In the genomic region with DNA sequence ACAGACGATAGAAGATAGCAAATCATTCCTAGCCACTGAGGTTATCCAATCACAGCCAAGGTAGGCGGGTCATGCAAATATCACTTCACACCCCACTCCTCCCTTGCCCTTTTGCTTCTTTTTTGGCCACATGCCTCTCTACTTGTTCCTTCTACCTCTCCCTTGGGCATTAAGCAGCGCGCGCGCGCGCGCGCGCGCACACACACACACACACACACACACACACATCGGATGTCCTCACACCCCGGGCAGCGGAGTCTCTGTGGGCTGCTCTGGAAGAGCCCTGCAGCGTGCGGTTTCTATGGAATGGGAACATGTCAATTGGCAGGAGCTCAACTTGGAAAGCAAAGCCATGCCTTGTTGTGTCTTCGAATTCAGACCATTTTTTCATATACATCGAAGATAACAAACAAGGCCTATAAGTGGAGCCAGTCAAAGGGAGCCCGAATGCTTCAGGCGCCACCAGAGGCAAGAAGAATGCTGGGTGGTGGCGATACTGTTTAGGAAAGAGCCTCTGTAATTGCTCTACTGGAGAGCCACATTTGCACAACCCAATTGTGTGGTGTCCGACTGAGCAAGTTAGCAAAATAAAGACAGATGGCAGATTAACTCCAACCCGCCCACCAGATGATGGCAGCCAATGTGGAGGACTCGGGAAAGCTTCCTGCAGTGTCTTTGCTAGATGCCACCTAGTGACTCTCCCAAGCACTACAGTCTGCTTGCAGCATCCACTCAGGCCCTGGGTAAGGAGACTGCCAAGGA, we compare ENCODE assay signal across 8 mouse cellular contexts.
DNase-seq lines count a peak whose midpoint lies in the region; ATAC-seq lines count a peak whose summit lies in the region.

No protein-coding gene starts in this region.

- H3K27ac ChIP-seq in kidney, embryonic 14.5 days (ENCODE audit: low read depth, low read length) = no peak overlapping the region

- H3K4me1 ChIP-seq in kidney, embryonic 14.5 days (ENCODE audit: control insufficient read depth, insufficient read depth, low read length) = no peaks in the 10 kb centered on the region

- WGBS in kidney, embryonic 14.5 days = 70% methylated on average over 25 of the region's 25 CpGs

- H3K36me3 ChIP-seq in kidney, embryonic 14.5 days (ENCODE audit: control insufficient read depth, insufficient read depth, low read length) = no peaks in the 10 kb centered on the region

- H3K27me3 ChIP-seq in kidney, embryonic 14.5 days (ENCODE audit: control insufficient read depth, insufficient read depth, low read length) = no peaks in the 10 kb centered on the region

- no peaks in the 10 kb centered on the region for H3K9me3 ChIP-seq in kidney, embryonic 14.5 days (ENCODE audit: control insufficient read depth, low read length)

- no peak overlapping the region for H3K4me2 ChIP-seq in kidney, embryonic 14.5 days (replicated peaks; ENCODE audit: low read depth, low read length)

- no peak overlapping the region for H3K9ac ChIP-seq in kidney, embryonic 14.5 days (ENCODE audit: low read depth, low read length)

- 0 out of 2 replicates have a peak, but pooled peaks have one; percentile 26 for ATAC-seq in kidney, embryonic 14.5 days (ENCODE audit: low FRiP score, low TSS enrichment)
- ATAC-seq in common myeloid progenitor, adult 5-6 weeks (replicated peaks; ENCODE audit: low read depth, poor library complexity, severe bottlenecking) = peak; percentile 40; the same call in 1 of the 2 replicates
- ATAC-seq in erythroid progenitor cell, adult 5-6 weeks (replicated peaks; ENCODE audit: low FRiP score, poor library complexity, severe bottlenecking) = no peak

- H3K4me3 ChIP-seq in kidney, embryonic 14.5 days (ENCODE audit: low read length) = no peak overlapping the region

- no peak for DNase-seq in kidney, adult 18-20 months
- peak; percentile 41 for DNase-seq in gastrocnemius, postnatal 10 days
- peak; percentile 53 to 69 for DNase-seq in kidney, postnatal 4 days
- peak; percentile 36 to 59 for DNase-seq in lung, adult 18-20 months
- DNase-seq in retina, postnatal 7 days (ENCODE audit: low read depth, low spot score) = peak; percentile 20
